Mouse (Mus musculus): ENCODE measurements around the gene Dpm2.

GRCm38 (mm10) chr2:32599409-32599808, 28.8 kb downstream of the Dpm2 start, which contains the start of gene St6galnac6:
- no peak for TF ChIP-seq POLR2A (IDR thresholded peaks at IDR 0.05; ENCODE audit: borderline replicate concordance, insufficient read depth, low read length)
- TF ChIP-seq CTCF (IDR thresholded peaks at IDR 0.05; ENCODE audit: borderline replicate concordance, insufficient read depth, low read depth, low read length) = no peak

Data from cerebellum, adult 2 months (tissue).